Mouse (Mus musculus) retina, postnatal 1 day (tissue): ENCODE results near the gene Arfgap2.
A peak's percentile ranks its signal among the peaks of the same experiment; 100 is the strongest.

Source experiments
- DNase-seq: peaks from one replicate; pipeline ENCODE4 v3.0.0-alpha.2; 2012

The Arfgap2 gene

DNA sequence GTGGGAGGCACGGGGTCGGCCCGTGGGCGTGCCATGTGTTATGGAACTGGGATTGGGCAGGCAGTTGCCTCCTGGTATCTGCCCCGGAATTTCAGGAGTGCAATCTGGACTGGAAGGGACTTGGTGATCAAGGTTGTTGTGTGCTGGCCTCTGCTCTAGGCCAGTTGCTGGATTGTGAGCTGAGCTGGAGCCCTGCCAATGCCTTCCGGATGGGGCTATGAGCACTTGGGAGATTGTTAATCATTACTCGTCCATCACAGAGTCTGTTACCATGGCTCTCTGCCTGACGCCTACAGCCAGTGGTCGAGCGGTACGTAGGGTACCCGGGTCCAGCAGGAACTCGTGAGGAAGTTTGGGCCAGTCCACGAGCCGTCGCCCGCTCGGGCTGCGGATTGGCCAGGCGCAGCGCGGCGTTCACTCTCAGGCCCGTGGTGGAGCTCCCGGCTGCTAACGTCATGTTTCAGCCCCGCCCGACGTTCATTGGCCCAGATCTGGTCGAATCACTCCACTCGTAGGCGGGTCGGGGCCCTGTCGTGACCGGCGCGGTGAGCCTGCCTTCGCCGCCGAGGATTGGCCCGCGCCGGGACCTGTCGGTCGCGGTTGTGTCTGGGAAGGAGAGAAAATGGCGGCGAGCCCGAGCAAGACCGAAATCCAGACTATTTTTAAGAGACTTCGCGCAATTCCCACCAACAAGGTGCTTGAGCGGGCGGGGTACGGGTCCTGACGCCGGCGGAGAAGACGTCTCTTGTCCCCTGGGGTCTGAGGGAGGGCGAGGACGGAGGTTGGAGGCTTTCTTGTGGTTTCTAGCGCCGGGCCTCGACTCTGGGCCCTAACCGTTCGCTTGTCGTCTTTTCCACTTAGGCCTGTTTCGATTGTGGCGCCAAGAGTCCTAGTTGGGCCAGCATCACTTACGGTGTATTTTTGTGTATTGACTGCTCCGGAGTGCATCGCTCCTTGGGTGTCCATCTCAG lies at the start of gene Arfgap2:
Arfgap2 (plus strand) TSS at position 264 of the 971 bp plus-strand sequence.
- peak; percentile 99 for DNase-seq

DNA sequence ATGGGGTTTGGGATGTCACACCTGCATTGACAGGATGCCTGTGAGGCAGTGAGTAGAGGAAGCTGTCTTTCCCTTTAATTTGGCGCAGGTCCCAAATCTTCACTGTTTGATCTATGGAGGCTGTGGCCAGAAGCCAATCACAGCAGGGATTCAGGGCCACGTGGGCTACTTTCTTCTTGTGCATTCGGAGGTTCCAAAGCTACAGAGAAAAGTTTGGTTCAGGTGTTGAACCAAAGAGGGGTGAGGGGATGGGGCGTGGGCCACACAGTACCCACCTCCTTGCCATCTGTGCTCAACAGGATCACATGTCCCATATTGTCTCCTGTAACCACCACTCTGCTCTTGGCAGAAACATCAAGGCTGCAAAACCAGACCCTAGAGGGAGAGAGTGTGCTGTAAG lies 47.7 kb upstream of the Arfgap2 start:
- DNase-seq: peak; percentile 4

DNA sequence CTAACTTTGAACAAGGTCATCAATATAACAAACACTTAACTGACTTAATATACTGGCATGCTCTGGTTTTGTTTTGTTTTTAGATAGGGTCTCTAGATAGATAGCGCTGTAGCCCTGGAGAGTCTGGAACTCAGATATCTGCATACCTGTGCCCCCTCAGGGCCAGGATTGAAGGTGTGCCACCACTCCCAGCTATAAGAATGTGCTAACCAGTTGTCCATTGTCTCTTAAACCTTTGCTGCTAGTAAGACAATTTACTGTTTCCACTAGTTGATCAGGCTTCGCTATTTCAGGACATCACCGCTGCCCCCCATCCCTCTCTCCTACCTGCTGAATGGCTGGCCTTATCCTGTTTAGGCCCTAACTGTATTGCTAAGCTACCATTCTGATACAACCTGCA lies 44.3 kb upstream of the Arfgap2 start:
- no peak for DNase-seq

DNA sequence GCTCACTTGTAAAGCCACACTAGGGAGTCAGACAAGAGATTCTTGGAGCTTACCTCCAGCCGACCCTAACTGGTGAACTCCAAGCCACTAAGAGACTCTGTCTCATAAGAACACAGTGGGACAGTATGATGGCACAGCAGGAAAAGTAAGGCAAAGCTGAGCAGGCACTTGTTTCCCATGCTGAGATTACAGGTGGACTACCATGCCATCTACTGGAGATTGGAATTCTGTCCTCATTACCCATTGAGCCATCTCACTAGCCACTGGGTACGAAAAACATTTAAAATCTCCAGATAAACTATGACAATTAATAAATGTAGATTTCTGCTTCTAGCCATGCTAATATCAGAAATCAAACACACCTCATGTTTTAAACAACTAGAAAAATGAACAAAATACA lies 41.2 kb upstream of the Arfgap2 start:
- peak; percentile 6 for DNase-seq

DNA sequence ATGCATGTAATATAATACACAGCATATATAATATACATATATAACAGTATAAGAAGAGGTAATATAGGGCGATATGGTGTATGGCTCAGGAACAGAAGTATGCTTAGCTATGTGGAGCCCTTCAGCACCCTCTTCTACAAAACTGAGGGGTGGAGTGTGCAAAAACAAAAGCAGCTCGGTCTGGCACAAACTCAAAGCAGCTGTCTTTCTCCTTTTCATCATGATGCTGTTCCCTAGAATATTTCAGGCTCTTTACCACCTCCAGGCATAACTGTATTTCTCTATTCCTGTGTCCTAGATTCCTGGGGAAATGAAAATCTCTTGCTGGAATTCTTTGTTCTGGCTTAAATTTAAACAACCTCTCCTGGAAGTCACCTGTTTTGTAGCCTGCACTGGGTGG lies 35.0 kb upstream of the Arfgap2 start:
- no peak for DNase-seq

DNA sequence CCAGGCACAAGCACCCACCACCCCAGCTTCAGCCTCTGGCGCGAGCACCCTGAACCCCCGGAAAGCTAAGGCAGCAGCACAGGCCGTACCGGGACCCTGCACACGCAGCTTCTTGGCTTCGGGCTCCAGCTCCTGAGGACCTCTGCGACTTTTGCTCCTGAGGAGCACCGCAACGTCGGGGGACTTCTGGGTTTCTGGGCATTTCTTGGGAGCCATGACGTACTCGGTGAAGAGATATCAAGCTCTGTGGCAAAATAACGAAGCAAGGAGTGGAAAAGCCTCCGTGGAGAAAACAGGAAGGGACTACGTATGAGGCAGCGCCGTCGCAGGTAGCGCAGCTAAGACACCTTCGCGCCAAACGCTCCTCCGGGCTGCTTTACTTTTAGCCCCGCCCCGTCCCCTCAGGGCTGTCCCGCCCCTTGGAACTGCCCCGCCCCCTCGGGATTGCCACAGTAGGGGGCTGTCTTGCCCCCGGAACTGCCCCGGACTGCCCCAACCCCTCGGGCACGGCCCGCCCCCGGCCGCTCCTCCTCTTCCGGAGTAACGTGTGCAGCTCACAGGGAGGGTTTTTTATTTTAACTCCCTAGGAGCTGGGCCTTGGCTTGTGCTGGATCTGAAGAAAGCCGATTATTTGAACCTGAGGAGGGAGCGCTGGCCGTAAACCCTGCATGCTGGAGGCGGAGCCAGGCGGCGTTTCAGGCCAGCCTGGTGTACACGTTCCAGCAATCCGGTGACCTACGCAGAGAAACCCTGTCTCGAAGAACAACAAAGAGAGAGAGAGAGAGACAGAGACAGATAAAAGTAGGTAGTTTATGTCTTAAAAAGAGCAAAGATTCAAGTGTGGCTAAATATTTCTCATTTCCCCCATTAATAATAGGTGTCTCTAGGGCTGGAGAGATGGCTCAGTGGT lies 27.9 kb upstream of the Arfgap2 start, which contains the start of gene Ddb2:
Ddb2 (minus strand) TSS at position 382 of the 910 bp plus-strand sequence.
- DNase-seq: peak; percentile 98

DNA sequence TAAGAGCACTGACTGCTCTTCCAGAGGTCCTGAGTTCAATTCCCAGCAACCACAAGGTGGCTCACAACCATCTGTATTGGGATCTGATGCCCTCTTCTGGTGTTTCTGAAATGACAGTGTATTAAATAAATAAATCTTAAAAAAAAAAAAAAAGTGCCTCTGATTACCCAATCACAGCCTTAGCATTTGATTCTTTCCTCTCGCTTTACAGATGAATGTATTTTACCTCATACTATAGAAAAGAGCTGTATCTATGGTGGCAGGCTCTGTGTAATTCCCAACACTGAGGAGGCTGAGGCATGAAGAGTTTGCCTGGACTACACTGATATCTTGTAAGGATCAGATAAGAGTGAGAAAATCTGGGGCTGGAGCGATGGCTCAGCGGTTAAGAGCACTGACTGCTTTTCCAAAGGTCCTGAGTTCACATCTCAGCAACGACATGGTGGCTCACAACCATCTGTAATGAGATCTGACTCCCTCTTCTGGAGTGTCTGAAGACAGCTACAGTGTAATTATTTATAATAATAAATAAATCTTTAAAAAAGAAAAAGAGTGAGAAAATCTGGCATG lies 27.2 kb upstream of the Arfgap2 start:
- peak; percentile 55 for DNase-seq

DNA sequence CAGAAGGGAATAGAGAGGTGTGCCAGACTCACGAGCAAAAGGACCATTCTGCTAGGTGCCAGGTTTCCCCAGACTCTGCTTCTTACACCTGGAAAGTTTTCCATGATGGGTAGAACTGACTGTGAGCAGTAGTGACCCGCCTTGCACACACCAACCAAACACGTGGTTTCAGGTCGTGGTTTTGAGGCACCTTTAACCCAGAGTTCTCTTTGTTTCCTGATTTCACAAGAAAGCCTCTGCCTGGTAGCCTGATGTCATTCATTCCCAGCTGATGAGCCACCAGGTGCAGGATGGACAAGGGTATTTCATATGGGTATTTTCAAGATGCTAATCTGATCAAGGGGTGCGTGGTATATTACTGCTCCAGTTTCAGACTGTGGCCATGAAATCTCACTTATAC lies 22.2 kb upstream of the Arfgap2 start:
- DNase-seq: no peak

DNA sequence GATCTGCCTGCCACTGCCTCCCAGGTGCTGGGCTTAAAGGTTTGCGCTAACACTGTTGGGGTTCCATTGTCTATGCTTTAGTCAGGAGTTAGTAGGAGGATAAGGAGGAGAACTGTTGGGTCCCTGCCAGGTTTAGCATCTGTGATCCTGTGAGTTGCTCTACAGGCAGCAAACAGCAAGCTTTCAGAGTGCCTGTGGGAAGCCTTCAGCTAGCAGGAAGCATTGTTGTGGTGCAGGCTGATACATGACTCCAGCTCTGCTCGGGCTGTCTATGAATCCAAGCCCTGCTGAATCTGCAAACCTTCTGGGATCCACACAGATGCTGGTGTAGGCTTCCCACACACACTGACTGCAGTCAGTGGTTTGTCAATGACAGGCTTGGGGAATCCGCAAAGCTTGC lies 21.4 kb upstream of the Arfgap2 start:
- peak; percentile 41 for DNase-seq

DNA sequence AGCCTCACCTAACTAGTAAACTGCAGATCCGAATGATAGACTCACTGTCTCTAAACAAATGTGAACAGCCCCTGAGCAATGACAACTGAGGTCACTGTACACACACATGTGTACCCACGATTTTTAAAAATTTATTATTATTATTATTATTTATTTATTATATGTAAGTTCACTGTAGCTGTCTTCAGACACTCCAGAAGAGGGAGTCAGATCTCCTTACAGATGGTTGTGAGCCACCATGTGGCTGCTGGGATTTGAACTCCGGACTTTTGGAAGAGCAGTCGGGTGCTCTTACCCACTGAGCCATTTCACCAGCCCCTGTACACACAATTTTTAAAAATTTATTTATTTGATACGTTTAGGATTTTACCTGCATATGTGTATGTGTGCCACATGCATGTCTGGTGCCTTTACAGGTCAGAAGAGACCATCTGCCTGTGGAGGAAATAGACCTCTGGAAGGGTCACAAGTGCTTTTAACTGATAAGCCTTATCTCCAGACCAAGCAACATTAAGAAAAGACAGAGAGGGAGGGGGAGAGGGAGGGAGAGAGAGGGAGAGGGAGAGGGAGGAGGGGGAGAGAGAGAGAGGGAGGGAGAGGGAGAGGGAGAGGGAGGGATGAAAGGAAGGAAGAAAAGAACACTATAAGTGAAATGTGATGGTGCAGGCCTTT lies 20.1 kb upstream of the Arfgap2 start:
- DNase-seq: no peak

DNA sequence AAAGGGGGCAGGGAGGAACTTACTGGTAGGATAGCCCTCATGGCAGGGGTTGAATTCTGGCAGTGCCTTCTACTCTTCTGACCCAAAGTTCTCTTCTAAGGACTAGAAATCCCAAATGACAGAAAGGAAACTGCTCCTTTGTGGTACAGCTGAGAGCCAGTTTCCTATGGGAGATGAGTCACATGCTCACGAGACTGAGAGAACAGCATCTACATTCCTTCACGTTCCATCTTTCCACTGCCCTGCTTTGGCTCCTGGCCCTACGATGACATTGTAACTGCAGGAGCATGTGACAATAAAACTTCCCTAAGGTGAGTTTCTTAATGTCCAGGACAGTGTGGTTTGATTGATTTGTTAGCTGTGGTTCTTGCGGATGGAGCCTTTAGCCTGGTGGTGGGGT lies 16.4 kb upstream of the Arfgap2 start:
- DNase-seq: no peak

DNA sequence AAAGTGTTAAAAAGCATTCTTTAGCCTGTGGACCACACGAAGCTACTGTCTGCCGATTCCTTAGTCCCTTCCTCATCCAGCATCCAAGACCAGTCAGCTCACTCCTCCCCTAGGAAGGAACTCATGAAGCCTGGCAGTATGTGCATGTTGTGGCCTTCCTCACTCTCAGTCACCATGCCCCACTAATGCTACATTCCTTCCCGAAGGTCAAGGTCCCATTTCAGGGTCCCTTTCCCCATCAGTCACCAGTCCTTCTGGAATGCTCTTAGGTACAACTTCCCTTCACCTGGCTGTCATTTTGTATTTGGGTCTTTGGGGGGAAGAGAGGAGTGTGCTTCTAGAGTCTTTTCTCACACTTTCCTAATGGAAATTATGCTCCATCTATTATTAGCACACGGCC lies 12.8 kb upstream of the Arfgap2 start:
- no peak for DNase-seq

DNA sequence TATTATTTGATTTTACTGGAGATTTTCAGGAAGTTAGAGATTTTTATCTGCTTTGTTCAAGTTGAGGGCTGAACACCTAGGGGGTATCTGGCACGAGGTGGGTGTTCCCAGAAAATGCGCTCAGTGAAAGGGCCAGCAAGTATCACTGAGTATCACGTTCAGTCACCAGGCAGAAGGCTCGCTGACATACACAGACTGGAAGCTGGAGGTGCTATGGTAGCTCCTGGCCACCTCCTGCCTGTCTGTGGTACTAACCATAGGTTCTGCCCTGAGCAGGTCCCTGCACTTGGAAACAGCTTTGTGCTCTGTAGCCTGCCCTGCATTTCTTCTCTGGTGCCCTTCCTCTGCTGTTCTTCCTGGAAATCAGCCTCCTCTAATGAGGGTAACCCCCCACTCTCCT lies 12.3 kb upstream of the Arfgap2 start:
- no peak for DNase-seq

DNA sequence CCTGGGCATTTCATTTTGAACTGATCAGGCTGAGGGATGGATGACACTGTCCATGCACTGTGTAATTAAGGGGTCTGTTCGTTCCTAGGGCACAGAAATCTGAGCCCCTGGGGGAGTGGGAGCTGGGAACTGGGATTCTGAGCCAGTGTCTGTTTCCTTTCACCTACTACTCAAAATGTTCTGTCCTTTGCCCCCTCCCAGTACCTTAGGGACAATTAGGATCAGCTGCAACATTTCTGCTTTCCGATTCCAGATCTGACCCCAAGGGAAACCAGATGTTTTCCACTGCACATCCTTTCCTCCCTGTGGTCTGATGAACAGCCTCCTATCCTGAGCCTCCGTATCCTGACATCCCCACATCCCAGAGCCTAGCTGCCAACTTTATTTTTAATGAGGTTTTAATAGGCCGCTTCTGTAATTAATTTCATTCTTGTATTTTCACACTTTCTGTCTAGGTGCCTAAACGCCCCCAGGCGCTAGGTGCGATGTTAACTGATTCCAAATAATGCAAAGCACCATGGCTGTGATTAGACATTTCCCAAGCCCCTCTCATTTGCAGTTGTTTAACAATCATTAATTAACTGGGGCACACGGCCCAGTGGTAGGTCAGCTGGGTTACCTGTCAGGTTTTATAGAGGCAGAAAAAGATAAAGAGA lies 9.9 kb upstream of the Arfgap2 start:
- DNase-seq: no peak

DNA sequence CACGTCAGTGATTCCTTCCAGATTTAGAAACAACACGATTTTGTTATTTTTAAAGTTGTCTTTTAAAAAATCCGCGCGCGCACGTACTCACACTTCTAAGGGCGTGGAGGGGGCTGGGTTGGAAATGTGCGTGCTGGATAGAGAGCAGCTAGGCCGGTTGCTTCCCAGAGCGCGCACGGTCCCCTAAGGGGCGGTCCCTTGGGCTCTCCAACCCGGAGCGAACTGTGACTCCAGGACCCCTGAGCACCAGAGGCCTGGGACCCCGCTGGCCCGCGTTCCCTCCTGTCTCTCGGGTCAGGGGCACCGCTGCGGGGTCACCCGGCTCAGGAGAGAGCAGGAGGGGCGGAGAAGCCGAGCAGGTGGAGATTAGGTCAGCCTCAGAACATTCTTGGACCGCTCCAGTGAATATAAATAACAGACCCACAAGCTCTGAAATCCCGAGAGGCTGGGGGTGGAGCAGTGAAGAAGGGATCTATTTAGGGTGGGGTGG lies 9.1 kb upstream of the Arfgap2 start, which contains the start of gene Pacsin3:
Pacsin3 (plus strand) TSS at position 294 of the 490 bp plus-strand sequence.
- DNase-seq: peak; percentile 63

DNA sequence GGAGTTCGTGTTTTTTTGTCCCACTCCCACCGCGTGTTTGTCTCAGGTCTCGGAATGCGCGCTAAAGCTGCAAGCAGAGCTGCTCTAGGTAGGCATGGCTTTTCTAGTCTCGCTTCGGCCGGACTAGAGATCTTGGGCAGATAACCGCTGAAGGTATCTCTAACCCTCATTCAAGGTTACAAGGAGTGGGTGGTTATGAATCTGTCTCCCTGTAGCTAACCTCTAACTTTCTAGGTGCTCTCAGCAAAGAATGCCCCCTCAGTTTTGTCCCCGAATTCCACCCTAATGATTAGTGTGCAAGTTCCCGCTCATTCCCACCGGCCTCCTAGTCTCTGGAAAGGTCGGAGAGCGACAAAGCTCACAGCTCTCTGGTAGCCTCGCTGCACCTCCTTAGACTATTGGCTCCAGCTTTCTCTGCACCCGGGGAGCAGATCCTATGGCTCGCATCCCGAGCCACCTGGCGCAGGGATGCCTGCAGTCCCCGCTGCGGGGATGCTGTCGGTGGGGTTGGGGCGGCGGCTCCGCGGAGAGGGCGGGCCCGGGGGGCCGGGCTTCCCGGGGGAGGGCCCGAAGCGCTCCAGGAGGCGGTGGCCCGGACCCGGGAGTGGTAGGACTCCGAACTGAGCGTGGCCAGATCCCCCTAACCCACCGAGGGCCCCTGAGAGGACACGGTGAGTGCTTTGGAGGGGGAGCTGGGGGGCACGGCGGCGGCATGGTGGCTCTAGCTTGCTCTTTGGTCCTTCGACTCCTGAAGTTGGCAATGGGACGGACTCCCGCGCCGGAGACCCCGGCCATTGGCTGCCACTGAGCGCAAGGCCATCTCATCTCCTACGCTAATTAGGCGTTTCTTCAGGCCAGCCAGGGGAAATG lies 8.3 kb upstream of the Arfgap2 start:
- peak; percentile 81 for DNase-seq

DNA sequence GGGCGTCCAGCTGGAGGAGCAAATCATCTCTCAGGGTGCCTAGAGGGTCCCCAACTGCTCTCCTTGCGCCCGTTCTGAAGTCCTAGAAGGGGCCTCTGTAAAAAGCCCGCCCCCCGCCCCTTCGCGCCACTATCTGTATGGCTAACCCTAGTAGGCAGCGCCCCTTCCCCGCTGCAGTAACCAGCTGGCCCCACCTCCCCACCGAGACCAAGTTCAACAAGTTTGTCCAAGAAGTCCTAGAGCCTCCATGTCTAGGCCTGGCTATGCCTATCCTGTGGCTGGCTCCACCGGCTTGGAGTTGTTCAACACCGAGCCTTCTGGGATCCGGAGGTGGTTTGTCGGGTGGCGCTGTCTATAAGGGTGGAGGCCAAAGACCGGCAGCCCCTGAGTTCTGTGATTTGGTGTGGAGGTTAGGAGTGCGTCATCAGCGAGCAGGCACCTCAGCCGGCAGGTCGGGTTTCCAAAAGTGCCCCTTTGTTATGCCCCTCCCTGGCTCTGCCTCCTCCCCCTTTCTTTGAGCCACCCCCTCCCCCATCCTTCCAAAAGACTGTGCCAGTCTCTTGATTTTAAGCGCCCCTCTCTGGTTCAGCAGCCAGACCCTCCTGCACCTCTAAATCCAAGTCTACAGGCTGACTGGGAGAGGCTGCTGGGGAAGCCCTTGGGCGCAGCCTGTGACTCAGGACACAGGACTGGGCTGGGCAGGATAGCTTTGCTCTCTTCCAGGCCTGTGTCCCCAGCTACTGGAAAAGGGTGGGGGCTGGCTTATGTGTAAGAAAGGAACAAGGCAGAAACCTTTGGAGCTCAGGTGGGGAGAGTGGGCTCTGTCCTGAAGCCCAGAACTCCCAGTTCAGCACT lies 7.4 kb upstream of the Arfgap2 start:
- DNase-seq: no peak

DNA sequence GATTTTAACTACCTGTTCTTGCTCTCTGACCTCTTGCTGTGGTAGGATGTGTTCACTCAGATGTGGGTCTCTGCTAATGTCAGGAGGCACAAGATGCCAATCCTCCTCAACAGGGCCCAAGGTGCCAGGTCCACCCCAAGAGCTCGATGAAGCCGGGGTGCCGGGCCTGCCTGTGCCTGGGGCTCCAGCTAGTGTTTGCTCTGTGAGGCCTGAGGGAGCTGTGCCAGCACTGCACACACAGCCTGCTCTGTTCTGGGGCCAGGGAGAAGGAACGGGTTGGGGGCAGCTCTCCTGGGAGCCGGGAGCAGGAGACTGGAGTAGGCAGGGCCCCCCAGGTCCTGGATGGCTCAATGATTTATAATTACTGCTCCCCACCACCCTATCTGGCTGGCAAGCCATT lies 6.7 kb upstream of the Arfgap2 start:
- no peak for DNase-seq

DNA sequence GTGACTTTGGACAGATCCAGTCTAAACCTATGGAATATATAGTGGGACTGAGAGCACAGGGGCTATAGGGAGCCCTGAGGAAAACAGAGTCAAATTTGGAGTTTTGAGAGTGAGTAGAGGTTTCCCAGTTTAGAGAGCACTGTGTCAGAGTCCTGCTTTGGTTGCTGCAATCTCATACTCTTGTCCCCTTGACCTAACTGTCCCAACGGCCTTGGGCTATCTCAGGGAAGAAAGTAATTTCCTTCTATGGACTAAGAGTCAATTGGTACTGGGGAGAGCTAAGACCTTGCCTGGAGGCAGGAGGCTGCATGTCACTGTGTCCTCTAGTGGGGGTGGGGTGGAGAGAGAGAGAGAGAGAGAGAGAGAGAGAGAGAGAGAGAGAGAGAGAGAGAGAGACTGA lies 5.9 kb upstream of the Arfgap2 start:
- no peak for DNase-seq

DNA sequence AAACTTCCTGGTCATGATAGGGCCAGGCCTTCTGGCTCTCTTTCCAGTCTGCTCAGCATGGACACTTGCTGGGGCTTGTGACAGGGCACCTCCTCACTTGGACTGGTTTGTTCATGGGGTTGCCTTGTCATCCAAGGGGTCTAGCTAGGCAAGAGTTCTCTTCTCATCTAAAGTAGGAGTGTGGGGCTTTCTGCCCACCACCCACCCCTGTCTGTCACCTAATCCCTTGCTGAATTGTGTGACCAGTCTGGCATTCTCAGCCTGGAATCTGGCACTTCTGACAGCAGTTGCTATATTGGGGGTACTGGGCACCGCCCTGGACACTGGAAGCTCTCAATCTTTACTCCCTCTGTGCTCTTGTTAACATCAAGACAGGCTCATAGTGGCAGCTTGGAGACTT lies 5.3 kb upstream of the Arfgap2 start:
- no peak for DNase-seq
